Mouse (Mus musculus) B cell, adult 2 months (primary cell): ENCODE measurements around the gene Rdh16f1.
"Not testable (repeated sequence)": the region's sequence is repeated elsewhere in the genome, so short reads cannot be mapped to it uniquely, and the experiment has no call there.

Source experiments
- DNase-seq, 2 experiments: peaks; one replicate each; pipeline ENCODE4 v3.0.0; 2022

Gene Rdh16f1

DNA sequence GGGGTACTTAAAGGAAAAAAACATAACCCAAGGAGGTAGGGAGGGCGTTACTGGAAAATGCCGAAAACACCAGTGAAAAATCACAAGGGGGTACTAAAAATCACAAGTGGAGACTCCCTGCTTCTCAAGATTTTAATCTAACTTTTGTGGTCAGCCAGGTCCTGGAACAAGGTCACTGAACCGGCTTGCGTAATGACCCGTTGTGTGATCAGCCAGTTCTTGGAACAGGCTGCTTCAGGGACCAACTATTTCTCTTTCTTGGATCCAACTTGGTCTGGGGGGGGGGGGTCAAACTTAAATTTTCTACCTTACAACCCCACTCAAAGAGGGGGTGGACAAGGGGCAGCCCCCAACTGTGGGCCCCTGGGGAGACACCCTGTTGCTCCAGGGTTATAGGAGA is 78.2 kb downstream of the Rdh16f1 start:
- not testable (repeated sequence) for DNase-seq

DNA sequence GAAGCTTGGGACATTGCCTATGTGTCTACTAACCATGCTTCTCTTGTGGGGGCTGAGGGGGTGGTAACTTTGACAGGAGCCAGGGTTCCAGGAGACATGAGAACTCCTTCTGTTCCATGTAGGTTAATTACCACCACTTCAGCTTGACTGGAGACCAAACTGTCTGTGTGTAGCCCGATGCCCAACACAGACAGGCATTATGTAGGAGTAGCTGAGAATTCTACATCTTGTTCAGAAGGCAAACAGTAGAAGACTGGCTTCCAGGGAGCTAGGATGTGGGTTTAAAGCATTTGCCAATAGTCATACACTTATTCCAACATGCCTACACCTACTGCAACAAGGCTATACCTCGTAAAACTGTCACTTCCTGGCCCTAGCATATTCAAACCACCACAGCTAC is 79.0 kb downstream of the Rdh16f1 start:
- no peak for DNase-seq

DNA sequence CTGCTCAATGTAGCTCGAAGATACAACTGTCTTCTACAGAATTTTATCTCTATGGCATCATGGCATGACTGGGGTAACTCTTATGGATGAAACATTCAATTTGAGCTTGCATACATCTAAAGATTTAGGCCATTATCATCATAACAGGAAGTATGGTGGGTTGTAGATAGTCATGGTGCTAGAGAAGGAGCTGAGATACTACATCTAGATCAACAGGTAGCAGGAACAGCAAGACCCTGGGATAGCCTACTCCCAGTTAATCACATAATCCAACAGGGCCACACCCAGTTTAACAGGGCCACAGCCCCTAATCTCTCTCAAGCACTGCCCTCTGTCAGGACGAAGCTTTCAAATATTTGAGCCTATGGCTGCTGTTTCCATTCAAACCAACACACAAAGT is 81.2 kb downstream of the Rdh16f1 start:
- DNase-seq: no peak
